Mouse (Mus musculus) cerebellum, postnatal 10 days (tissue): Measurements from ENCODE around the gene Atxn7l3.
A peak's percentile ranks its signal among the peaks of the same experiment; 100 is the strongest.

Experiments
- DNase-seq, 2 experiments: peaks; one replicate each; pipeline ENCODE4 v3.0.0; 2021; ENCODE audit warnings: mixed read lengths in 2 of 2

The Atxn7l3 gene

DNA sequence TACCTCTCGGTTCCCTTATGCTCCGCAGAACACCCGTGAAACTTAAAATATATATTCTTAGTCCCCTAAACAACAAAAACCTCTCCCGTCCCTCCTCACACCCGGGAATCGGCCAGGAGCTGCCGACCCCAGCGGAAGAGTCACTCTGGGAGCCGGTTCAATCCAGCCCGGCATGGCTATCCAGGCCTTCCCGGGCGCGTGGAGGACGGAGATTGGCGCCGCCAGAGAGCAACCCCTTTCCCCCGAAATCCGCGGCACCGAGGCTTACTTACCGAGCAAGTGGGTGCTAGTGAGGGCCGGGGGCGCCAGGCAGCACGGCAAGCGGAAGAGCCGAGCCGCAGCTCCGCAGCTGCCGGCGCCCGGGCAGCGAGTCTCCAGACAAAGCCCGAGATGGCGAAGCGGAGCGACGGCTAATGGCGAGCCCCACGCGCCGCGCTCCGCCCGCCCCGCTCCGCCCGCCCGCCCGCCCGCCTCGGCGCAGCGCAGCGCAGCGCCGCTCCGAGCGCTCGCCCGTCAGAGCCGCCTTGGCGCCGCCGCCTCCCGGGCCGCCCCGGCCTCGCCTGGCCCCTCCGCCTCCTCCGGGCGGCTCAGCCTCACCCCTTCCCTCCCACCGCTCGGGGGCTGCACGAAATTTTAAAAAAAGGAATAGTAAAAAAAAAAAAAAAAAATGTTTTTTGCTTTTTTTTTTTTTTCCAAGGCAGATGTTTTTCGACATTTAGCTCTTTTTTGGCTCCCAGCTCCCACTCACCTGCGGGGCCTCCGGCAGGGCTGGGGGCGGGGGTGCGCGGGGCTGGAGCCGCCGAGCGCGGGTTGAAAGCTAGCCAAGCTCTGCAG is 22.4 kb upstream of the Atxn7l3 start:
- DNase-seq, result peak; percentile 60 to 74

GRCm38 (mm10) chr11:102317901-102318575 is 21.6 kb upstream of the Atxn7l3 start:
- peak in 1 of 2 experiments; percentile 89 for DNase-seq

DNA sequence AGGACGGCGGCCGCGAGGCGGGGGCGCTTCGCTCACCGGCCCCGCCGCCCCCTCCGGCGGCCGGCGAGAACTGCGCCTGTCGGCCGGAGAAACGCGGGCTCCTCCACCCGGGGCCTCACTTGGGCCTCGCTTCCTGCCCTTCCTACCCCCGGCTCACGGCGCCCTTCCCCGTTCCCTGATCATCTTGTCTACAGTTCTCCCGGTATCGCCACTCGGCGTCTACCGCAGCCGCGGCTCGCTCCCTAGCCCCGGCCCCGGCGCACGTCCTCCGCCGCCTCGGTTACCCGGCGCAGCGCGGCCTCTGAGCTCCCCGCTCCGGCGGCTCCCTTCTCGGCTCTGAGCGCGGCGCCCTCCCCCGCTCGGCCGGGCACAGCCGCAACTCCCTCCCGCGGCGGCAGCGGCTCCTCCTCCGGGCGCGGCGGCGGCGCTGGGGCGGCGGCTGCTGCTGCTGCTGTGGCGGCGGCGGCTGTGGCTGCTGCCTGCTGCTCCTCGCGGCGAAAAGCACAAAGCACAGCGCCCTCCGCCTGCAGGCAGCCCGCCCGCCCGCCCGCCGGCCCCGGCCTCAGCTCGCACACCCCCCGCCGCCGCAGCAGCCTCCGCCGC is 21.0 kb upstream of the Atxn7l3 start:
- peak; percentile 81 to 85 for DNase-seq

- peak; percentile 90 to 94 for DNase-seq
Measured at GRCm38 (mm10) chr11:102316572-102317297, 20.3 kb upstream of the Atxn7l3 start.

DNA sequence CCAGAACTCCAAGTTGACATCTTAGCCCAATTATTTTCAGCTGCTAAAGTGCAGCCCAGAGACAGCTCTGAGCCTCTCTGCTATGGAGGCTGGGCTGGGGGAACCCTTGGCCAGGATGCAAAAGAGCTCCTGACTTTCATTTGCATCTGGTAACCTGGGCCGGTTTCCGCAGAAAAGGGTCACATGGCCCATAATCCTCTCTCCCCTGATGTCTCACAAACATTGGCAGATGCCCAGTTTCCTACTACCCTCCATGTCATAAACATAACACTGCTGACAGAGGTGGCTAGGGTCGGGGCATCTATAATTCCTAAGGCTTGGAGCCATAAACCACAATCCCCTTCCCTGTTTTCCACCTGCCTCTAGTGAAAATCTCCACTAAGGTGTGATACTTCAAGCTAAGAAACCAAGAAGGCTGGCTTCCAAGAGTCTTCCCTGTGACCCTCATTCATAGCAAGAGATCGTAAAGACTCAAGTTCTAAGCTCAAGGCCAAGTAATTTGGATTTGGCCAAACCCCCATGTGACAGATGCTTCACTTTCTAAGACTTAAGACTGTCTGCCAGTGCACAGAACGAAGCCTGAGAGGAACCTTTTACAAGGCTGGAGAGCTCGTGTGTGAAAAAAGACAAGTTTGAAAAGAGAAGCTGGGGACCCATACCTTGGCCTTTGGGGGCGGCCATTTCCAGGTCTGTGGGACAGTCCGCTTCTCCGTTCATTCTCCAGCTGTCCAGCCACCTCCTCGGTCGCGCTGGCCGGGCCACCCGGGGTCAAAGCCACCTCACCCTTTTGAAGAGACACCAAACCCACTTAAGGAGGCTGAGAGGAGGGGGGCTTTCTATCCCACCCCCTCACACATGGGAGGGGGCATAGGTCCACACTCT is 19.5 kb upstream of the Atxn7l3 start:
- DNase-seq, result peak; percentile 58 to 62

GRCm38 (mm10) chr11:102314321-102314720 is 17.9 kb upstream of the Atxn7l3 start:
- no peak for DNase-seq

DNA sequence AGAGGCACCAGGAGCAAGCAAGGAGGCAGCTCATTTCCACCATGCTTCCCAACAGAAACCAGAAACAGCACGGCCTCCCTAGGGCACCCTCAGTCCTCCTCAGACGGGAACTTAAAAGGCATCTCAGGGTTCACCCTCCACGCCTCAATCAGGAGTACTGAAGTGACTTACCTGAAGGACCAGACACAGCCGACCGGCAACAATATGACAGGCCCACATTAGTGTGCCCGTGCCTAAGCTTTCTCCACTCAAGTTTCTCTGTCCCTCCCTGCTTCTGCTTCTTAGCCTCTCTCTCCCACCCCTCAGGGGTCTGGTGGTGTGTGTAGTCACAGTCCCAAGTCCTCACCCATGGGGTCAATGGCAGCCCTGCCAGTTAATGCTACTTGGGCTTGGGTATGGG is 16.2 kb upstream of the Atxn7l3 start:
- no peak for DNase-seq

DNA sequence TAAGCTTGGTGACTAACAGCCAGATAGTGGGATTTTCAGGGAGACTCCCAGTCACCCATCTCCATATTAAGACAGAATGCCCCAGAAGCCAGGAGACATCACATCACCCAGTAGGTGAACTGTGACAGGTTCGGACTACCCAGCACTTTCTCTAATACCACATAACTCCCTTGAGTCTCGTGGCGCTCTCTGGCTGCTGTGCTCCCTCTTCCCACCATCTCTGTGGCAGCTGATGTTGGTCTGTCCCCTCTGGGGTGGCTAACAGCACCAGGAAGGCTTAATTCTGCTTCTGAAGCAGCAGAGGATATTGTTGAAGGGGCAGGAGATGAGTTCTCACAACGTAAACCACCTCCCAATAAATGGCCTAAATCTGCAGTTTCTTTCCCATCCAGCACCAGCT is 15.5 kb upstream of the Atxn7l3 start:
- no peak for DNase-seq

- peak in 1 of 2 experiments; percentile 47 for DNase-seq
Measured at GRCm38 (mm10) chr11:102310768-102311695, 14.6 kb upstream of the Atxn7l3 start.

- DNase-seq, result peak in 1 of 2 experiments; percentile 37
Measured at GRCm38 (mm10) chr11:102309821-102310617, 13.6 kb upstream of the Atxn7l3 start.

DNA sequence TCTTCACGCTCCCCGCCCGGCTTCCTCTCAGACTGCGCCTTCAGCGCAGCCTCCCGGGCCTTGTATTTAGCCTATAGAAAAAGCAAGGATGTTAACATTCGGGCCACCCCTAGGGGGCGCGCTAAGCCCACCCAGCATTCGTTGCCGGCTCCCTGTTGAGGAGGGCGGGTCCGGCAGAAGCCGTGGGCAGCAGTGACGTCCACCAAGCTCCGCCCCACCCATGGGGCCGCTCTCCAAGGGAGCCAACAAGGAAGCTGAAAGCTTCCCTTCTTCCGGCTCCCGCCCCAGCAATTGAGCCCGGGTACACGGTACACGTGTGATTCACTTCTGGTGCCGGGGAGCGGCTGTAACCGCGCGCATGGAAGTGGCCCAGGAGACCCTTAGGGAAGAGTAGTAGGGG is 12.5 kb upstream of the Atxn7l3 start:
- DNase-seq, result peak; percentile 97

GRCm38 (mm10) chr11:102308104-102308503 is 11.7 kb upstream of the Atxn7l3 start:
- peak in 1 of 2 experiments; percentile 19 for DNase-seq

GRCm38 (mm10) chr11:102305359-102305758 is 8.9 kb upstream of the Atxn7l3 start:
- peak in 1 of 2 experiments; percentile 20 for DNase-seq

DNA sequence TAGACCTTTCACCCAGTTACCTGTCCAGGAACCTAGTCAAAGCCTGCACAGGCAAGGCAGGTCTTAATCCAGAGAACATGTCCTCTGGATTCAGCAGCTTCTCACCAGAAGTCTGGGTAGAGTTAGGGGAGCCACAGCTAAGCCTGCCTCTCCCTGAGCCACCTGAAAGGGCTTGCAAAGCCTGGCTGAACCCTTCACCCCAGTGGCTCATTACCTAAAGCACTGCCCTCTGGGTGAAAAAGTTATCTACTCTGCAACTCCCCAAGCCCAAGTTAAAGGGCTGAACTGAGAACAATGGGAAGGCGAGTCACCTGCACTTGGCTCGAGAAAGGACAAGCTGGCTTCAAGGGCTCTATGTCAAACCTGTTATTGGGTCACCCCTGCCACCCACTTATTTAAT is 7.7 kb upstream of the Atxn7l3 start:
- DNase-seq, result peak in 1 of 2 experiments; percentile 13

GRCm38 (mm10) chr11:102299839-102300238 is 3.4 kb upstream of the Atxn7l3 start:
- DNase-seq, result peak; percentile 81 to 86

DNA sequence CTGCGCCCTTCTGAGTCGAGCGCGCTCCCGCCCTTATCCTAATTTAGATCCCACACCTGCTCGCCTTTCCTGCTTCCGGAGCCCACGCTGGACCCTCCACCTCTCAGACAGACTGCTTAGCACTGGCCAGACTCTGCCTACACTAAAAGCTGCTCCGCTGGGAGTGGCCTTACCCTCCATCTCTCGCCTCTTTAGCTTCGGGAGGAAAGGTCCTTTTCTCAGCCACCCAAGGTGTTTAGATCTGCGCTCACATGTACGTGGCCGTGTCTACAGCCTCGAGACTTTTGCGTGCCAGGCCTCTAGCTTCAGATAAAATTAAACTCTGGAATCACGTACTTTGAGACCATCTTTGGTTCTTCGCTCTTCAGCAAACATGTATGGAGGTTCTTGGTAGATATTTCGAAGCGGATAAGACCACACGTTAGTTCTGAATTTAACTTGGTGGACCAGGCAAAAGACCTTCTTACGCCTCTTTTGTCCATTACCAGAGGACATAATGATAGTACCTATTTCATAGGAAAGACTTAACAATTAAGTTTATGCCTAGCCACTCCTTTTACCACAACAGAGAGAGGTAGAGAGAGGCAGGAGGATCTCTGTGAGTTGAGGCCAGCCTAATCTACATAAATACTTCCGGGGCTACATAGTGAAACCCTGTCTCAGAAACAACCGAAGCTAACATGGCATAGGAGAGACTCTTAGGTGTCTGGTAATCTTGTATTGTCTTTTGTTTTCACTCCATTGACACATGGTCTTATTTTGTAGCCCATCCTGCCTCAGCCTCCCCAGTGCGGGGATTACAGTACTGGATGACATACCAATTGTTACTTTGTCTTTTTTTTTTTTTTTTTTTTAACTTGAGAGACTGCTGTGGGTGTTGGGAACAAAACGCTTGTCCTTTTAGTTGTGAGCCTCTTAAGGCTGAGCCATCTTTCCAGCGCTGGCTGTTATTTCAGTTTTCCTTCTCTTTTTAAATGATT is 1.4 kb upstream of the Atxn7l3 start:
- DNase-seq, result no peak

DNA sequence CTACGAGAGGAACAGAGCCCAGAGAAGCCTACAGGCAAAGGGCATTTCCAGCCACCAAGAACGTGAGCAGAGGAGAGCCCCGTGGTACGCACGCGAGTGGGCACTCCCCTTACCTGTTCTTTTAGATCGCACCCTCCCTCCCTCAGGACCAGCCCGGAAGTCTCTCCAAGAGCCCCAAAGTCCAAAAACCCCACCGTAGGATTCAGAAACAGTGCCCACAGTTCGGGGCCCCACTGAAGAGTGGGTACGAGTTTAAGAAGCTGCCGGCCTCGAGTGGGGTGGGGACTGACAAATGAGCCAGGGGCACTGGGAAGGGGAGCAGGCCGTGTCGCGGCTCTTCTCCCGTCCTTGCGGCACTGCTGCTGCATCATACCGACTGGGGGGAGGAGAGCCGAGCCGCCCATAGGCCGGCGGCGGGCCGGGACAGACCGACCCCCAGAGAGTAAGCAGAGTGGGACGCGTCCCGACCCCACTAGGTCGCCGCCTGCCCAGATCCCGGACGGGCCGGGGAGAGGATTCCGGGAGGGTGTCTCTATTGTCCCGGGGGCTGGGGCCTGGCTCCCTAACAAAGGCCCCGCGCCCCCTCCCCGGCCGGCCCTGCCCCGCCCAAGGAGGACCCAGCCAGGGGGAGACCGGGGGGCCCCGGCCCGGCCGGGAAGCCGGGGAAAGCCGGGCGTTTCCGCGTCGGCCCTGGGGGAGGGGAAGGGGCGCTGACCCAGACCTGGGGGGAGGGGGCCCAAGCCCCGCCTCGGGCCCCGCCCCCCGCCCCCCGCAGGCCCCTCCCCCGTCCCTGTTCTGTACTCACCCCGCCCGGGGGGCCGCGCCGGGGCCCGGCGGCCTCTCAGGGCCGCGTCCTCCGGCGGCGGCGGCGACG is 596 bp downstream of the Atxn7l3 start:
- peak; percentile 76 to 78 for DNase-seq
